Mouse (Mus musculus) megakaryocyte-erythroid progenitor cell, adult 5-6 weeks (primary cell): ENCODE data around the gene Hist1h4m. TPM values are rescaled to one million over a fixed set of nuclear protein-coding genes. Genes with fewer than 3 reads are reported as not detected.

Experiments used
- total RNA-seq, 2 experiments: library from RNA; stranded (forward) in 1 of 2; stranded (reverse) in 1 of 2; fragments of 200-1000, 215-1000 nt in 1 of 2; fragments of >200 nt in 1 of 2; fragmentation: Nextera tagmentation in 1 of 2; gene quantifications; 2 replicates each; pipeline ENCODE4 v1.2.3; 2014 to 2017

Gene Hist1h4m
- total RNA-seq, 2 experiments from 2014 or later: 256 to 2,567 TPM

Other genes starting within 250 kb of the Hist1h4m start
Only the 30 nearest of the 31 such genes appear.
- gene Olfr1364, start 230.0 kb upstream of the Hist1h4m start, total RNA-seq (2014; fragmentation: Nextera tagmentation): not detected in 2 replicates
- not detected in 2 replicates for gene Olfr1364, start 230.0 kb upstream of the Hist1h4m start, total RNA-seq (2017)
- not detected in 2 replicates for gene Olfr1362, start 197.7 kb upstream of the Hist1h4m start, total RNA-seq (2014; fragmentation: Nextera tagmentation)
- not detected in 2 replicates for gene Olfr1362, start 197.7 kb upstream of the Hist1h4m start, total RNA-seq (2017)
- not detected in 2 replicates for gene Olfr11, start 169.2 kb upstream of the Hist1h4m start, total RNA-seq (2014; fragmentation: Nextera tagmentation)
- gene Olfr11, start 169.2 kb upstream of the Hist1h4m start, total RNA-seq (2017): not detected in 2 replicates
- not detected in 2 replicates for gene Olfr1361, start 148.4 kb upstream of the Hist1h4m start, total RNA-seq (2014; fragmentation: Nextera tagmentation)
- gene Olfr1361, start 148.4 kb upstream of the Hist1h4m start, total RNA-seq (2017): not detected in 2 replicates
- gene Olfr1360, start 134.3 kb upstream of the Hist1h4m start, total RNA-seq (2014; fragmentation: Nextera tagmentation): not detected in 2 replicates
- gene Olfr1360, start 134.3 kb upstream of the Hist1h4m start, total RNA-seq (2017): not detected in 2 replicates
- not detected in 2 replicates for gene Olfr1359, start 113.6 kb upstream of the Hist1h4m start, total RNA-seq (2014; fragmentation: Nextera tagmentation)
- gene Olfr1359, start 113.6 kb upstream of the Hist1h4m start, total RNA-seq (2017): not detected in 2 replicates
- 430 and 709 TPM in 2 replicates for gene Hist1h2bl, start 95.6 kb upstream of the Hist1h4m start, total RNA-seq (2014; fragmentation: Nextera tagmentation)
- gene Hist1h2bl, start 95.6 kb upstream of the Hist1h4m start, total RNA-seq (2017): 345 and 387 TPM in 2 replicates
- gene Hist1h2ai, start 95.3 kb upstream of the Hist1h4m start, total RNA-seq (2014; fragmentation: Nextera tagmentation): 3.0 and 26.7 TPM in 2 replicates
- gene Hist1h2ai, start 95.3 kb upstream of the Hist1h4m start, total RNA-seq (2017): 582 and 1,238 TPM in 2 replicates
- 21.9 TPM in 1 of 2 replicates, not detected in the other for gene Hist1h3h, start 94.1 kb upstream of the Hist1h4m start, total RNA-seq (2014; fragmentation: Nextera tagmentation)
- gene Hist1h3h, start 94.1 kb upstream of the Hist1h4m start, total RNA-seq (2017): 175 and 228 TPM in 2 replicates
- 242 and 265 TPM in 2 replicates for gene Hist1h2bm, start 89.7 kb upstream of the Hist1h4m start, total RNA-seq (2014; fragmentation: Nextera tagmentation)
- 262 and 417 TPM in 2 replicates for gene Hist1h2bm, start 89.7 kb upstream of the Hist1h4m start, total RNA-seq (2017)
- gene Hist1h4j, start 76.7 kb upstream of the Hist1h4m start, total RNA-seq (2014; fragmentation: Nextera tagmentation): 3.8 and 29.3 TPM in 2 replicates
- 302 and 554 TPM in 2 replicates for gene Hist1h4j, start 76.7 kb upstream of the Hist1h4m start, total RNA-seq (2017)
- 396 and 799 TPM in 2 replicates for gene Hist1h4k, start 61.2 kb upstream of the Hist1h4m start, total RNA-seq (2014; fragmentation: Nextera tagmentation)
- 1,621 and 1,651 TPM in 2 replicates for gene Hist1h4k, start 61.2 kb upstream of the Hist1h4m start, total RNA-seq (2017)
- 179 and 217 TPM in 2 replicates for gene Hist1h2ak, start 57.9 kb upstream of the Hist1h4m start, total RNA-seq (2014; fragmentation: Nextera tagmentation)
- 715 and 1,091 TPM in 2 replicates for gene Hist1h2ak, start 57.9 kb upstream of the Hist1h4m start, total RNA-seq (2017)
- 483 and 930 TPM in 2 replicates for gene Hist1h2bn, start 57.6 kb upstream of the Hist1h4m start, total RNA-seq (2014; fragmentation: Nextera tagmentation)
- gene Hist1h2bn, start 57.6 kb upstream of the Hist1h4m start, total RNA-seq (2017): 1,170 and 1,659 TPM in 2 replicates
- gene Hist1h1b, start 31.1 kb upstream of the Hist1h4m start, total RNA-seq (2014; fragmentation: Nextera tagmentation): 569 and 631 TPM in 2 replicates
- gene Hist1h1b, start 31.1 kb upstream of the Hist1h4m start, total RNA-seq (2017): 1,368 and 2,131 TPM in 2 replicates
- 310 and 340 TPM in 2 replicates for gene Hist1h3i, start 28.4 kb upstream of the Hist1h4m start, total RNA-seq (2014; fragmentation: Nextera tagmentation)
- gene Hist1h3i, start 28.4 kb upstream of the Hist1h4m start, total RNA-seq (2017): 88.3 and 299 TPM in 2 replicates
- gene Hist1h2an, start 24.5 kb upstream of the Hist1h4m start, total RNA-seq (2014; fragmentation: Nextera tagmentation): 4.6 and 28.8 TPM in 2 replicates
- 538 and 611 TPM in 2 replicates for gene Hist1h2an, start 24.5 kb upstream of the Hist1h4m start, total RNA-seq (2017)
- 19.6 and 62.9 TPM in 2 replicates for gene Hist1h2bp, start 24.3 kb upstream of the Hist1h4m start, total RNA-seq (2014; fragmentation: Nextera tagmentation)
- gene Hist1h2bp, start 24.3 kb upstream of the Hist1h4m start, total RNA-seq (2017): 33.7 and 54.7 TPM in 2 replicates
- 395 and 796 TPM in 2 replicates for gene Hist1h2bq, start 1.5 kb upstream of the Hist1h4m start, total RNA-seq (2014; fragmentation: Nextera tagmentation)
- gene Hist1h2bq, start 1.5 kb upstream of the Hist1h4m start, total RNA-seq (2017): 0.72 and 1.2 TPM in 2 replicates
- gene Hist1h2ao, start 1.3 kb upstream of the Hist1h4m start, total RNA-seq (2014; fragmentation: Nextera tagmentation): not detected in 2 replicates
- gene Hist1h2ao, start 1.3 kb upstream of the Hist1h4m start, total RNA-seq (2017): not detected in 2 replicates
- 49.1 and 171 TPM in 2 replicates for gene Hist1h4n, start 20.4 kb downstream of the Hist1h4m start, total RNA-seq (2014; fragmentation: Nextera tagmentation)
- gene Hist1h4n, start 20.4 kb downstream of the Hist1h4m start, total RNA-seq (2017): 1,378 and 1,797 TPM in 2 replicates
- 177 TPM in 2 replicates for gene Hist1h2ap, start 21.8 kb downstream of the Hist1h4m start, total RNA-seq (2014; fragmentation: Nextera tagmentation)
- 4,662 and 4,902 TPM in 2 replicates for gene Hist1h2ap, start 21.8 kb downstream of the Hist1h4m start, total RNA-seq (2017)
- 372 and 874 TPM in 2 replicates for gene Hist1h2br, start 22.0 kb downstream of the Hist1h4m start, total RNA-seq (2014; fragmentation: Nextera tagmentation)
- 126 and 201 TPM in 2 replicates for gene Hist1h2br, start 22.0 kb downstream of the Hist1h4m start, total RNA-seq (2017)
- gene Zfp184, start 133.3 kb downstream of the Hist1h4m start, total RNA-seq (2014; fragmentation: Nextera tagmentation): 1.5 and 2.5 TPM in 2 replicates
- gene Zfp184, start 133.3 kb downstream of the Hist1h4m start, total RNA-seq (2017): 3.1 and 10.7 TPM in 2 replicates
- gene Pom121l2, start 169.4 kb downstream of the Hist1h4m start, total RNA-seq (2014; fragmentation: Nextera tagmentation): not detected in 2 replicates
- not detected in 2 replicates for gene Pom121l2, start 169.4 kb downstream of the Hist1h4m start, total RNA-seq (2017)
- not detected in 2 replicates for gene Prss16, start 198.0 kb downstream of the Hist1h4m start, total RNA-seq (2014; fragmentation: Nextera tagmentation)
- 0.19 and 0.89 TPM in 2 replicates for gene Prss16, start 198.0 kb downstream of the Hist1h4m start, total RNA-seq (2017)
- gene Hist1h2ah, start 223.8 kb downstream of the Hist1h4m start, total RNA-seq (2014; fragmentation: Nextera tagmentation): 11.1 TPM in 1 of 2 replicates, not detected in the other
- gene Hist1h2ah, start 223.8 kb downstream of the Hist1h4m start, total RNA-seq (2017): 482 and 578 TPM in 2 replicates
- 142 and 423 TPM in 2 replicates for gene Hist1h2bk, start 224.1 kb downstream of the Hist1h4m start, total RNA-seq (2014; fragmentation: Nextera tagmentation)
- 812 and 1,118 TPM in 2 replicates for gene Hist1h2bk, start 224.1 kb downstream of the Hist1h4m start, total RNA-seq (2017)
- 56.5 and 110 TPM in 2 replicates for gene Hist1h4i, start 229.6 kb downstream of the Hist1h4m start, total RNA-seq (2014; fragmentation: Nextera tagmentation)
- gene Hist1h4i, start 229.6 kb downstream of the Hist1h4m start, total RNA-seq (2017): 136 and 141 TPM in 2 replicates
- gene Hist1h2ag, start 231.2 kb downstream of the Hist1h4m start, total RNA-seq (2014; fragmentation: Nextera tagmentation): 19.5 and 69.6 TPM in 2 replicates
- gene Hist1h2ag, start 231.2 kb downstream of the Hist1h4m start, total RNA-seq (2017): 882 and 1,306 TPM in 2 replicates